Mouse (Mus musculus) urinary bladder, postnatal 36 days (tissue): ENCODE results near the gene Chmp3.

Source experiments
- DNase-seq, 2 experiments: peaks; one replicate each; pipeline ENCODE4 v3.0.0; 2022; ENCODE audit warnings: low spot score in 2 of 2, mixed read lengths in 1 of 2

Chmp3 gene

DNA sequence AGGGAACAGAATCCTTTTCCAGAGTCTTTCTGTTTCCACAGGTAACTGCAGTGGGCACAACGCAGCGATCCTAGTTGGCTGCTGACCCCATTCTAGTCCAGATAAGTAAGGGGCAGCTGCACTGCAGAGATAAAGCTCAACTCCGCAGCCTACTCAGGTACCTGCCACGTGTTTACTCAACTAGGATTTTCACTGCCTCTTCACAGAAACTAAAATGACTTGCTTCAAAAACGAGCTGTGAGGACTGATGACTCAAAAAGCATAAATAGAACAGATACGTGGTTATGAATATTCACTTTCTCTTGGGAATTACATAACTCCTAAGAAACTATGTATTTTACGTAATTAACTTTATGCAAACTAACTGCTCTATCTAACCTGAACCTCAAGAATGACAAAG lies 66.4 kb downstream of the Chmp3 start:
- no peak for DNase-seq

GRCm38 (mm10) chr6:71613225-71613624 lies 69.6 kb downstream of the Chmp3 start:
- DNase-seq, result no peak

- DNase-seq, result peak in 1 of 2 experiments; percentile 19
Measured at GRCm38 (mm10) chr6:71616959-71617358, 73.4 kb downstream of the Chmp3 start.

DNA sequence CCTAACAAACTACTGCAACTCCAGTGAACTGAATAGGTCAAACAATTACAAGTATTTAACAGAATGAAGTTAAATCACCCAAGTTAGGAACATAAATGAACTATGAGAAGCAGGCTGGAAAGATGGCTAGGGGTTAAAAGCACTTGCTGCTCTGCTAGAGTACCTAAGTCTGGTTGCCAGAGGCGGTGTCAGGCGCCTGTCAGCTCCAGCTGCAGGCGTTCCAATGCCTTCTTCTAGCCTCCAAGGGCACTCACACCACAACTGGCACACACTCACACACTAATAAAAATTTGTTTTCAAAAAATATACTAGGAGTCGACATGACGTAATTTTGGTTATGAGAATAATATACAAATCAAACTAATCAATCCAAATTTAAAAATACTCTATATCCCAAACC lies 78.0 kb downstream of the Chmp3 start:
- DNase-seq, result no peak

DNA sequence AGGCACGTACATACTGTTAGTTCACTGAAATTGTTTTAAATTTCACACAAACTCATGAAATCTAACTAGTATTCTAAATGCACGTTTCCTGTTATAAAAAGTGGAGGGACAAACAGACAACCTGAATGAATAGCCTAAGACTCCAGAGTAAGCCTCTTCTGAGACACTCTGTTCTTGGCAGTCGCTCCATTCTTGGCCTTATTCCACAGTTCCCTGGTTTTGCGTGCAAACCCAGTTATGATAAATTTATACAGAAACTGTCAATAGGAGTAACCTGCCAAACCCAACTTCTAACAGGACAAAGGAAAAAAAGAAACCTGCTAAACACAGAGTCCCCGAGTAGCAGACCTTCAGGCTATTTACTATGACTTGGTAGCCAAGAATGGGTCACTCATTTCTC lies 78.4 kb downstream of the Chmp3 start:
- DNase-seq, result peak in 1 of 2 experiments; percentile 49

GRCm38 (mm10) chr6:71624723-71625122 lies 81.1 kb downstream of the Chmp3 start:
- no peak for DNase-seq

DNA sequence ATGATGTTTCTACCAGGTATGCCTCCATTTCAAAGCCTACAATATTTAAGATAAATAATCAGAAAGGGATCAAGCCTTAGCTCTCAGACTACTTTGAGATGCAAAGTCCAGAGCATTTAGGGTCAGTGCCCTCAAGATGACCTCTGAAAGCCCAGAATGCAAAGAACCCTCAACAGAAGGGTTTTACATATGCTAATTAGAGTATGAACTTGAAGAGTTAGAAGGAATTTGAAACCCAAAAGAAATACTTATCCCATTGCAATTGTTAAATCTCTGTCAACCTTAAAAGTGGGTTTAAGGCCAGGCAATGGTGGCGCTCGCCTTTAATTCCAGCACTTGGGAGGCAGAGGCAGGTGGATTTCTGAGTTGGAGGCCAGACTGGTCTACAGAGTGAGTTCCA lies 82.4 kb downstream of the Chmp3 start:
- DNase-seq, result no peak

- no peak for DNase-seq
Measured at GRCm38 (mm10) chr6:71627325-71627724, 83.7 kb downstream of the Chmp3 start.

GRCm38 (mm10) chr6:71631196-71631595 lies 87.6 kb downstream of the Chmp3 start:
- no peak for DNase-seq

DNA sequence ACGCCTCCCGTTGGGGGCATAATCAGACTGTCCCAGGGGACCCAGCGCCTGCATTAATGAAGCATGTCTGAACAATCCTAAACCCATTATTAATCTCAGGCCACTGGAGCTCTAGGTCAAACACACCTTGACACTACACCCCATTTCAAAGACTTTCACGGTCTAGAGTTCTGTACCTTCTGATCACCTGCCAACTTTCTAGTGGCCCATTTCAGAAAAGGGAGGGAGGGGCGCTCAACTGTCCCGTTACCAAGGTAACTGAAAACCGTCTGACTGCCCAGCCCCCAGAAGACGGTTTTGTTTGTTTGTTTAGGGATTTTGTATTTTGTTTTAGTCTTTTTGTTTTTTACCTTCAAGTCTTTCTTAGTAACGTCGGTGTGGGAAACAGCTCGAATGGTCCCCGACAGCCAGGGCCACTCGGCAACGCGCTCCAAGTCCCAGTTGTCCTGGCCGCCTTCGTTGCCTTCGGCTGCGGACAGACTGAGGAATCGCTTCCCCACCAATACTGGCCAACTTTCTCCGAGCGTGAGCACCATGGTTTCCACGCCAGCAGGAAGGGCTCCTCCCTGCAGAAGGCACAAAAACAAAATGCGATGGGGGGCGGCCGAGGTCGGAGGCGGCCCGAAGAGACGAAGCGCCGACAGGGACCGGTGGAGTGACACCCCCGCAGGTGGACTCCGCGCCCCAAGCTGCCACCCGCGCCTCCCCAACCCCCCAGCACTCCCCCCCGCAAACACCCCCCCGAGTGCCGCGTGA lies 88.3 kb downstream of the Chmp3 start:
- peak; percentile 37 to 55 for DNase-seq
